Mouse (Mus musculus): ENCODE results near the gene Slc32a1.

Slc32a1 gene

DNA sequence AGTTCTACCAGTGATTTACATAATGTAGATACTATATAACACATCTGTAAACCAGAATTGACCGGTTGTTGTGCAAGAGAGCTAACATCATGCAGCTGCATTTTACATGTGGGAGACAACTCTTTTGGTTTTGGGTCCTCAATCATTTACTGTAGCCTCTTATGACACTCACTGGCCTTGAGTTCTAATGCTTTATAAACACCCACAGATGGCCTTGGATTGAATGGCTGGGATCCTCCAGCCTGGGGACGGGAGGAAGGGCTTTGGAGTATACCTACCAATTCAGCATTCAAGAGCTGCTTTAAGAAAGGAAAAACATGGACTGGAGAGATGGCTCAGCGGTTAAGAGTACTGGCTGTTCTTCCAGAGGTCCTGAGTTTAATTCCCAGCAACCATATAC, 48.8 kb downstream of the Slc32a1 start:
- DNase-seq (ENCODE audit: low spot score in 2 of 2): no peak

DNA sequence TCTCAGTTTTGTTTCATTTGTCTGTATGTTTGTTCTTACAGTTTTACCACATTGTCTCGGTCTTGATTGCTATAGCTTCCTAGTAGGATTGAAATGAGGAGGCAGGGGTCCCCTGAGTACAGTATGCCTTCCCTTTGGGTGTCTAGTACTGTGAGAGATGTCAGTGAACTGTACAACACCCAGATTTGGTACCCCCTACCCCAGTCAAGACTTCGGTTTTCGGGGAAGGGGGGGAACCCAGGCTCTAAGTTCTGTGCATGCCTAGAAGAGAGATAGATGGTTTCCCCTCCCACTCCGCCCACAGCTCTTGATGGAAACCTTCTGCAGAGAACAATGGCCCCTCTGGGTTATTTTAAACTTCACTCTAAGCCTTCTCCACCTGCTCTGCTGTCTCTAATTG, 54.5 kb downstream of the Slc32a1 start, which contains the start of gene Ppp1r16b:
Gene Ppp1r16b, plus strand, starts transcription at position 301 of the 400 bp plus-strand sequence.
- no peak for DNase-seq (ENCODE audit: low spot score in 2 of 2)

Measured in right cerebral cortex, postnatal 36 days (tissue).